Mouse (Mus musculus) kidney, postnatal 14 days (tissue): ENCODE measurements around the gene Dazl.
"Not testable (repeated sequence)": the region's sequence is repeated elsewhere in the genome, so short reads cannot be mapped to it uniquely, and the experiment has no call there.

Source experiments
- DNase-seq: peaks from one replicate; pipeline ENCODE4 v3.0.0; 2022; ENCODE audit warnings: mixed read lengths

Dazl gene

GRCm38 (mm10) chr17:50284845-50285244, 8.6 kb downstream of the Dazl start:
- DNase-seq: no peak

GRCm38 (mm10) chr17:50261615-50262014, 31.8 kb downstream of the Dazl start:
- DNase-seq: not testable (repeated sequence)

GRCm38 (mm10) chr17:50260856-50261255, 32.6 kb downstream of the Dazl start:
- no peak for DNase-seq

DNA sequence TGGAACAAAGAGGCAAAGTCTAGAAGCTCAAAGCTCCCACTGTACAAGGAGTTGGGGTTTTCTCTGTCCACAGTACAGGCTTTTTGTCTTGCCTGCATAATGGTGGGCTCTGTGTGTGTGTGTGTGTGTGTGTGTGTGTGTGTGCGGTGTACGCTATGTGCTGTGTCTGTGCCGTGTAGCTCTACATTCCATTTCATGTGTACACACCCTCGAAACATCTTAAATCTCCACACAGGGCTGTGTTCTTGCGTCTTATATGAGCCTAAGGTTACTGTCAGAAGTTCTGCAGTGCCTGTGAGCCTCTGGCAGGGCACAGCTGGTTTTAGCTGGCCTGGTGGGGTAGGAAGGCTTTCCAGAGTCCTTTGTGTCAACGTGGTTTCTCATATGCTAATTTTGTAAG, 46.8 kb downstream of the Dazl start:
- no peak for DNase-seq

DNA sequence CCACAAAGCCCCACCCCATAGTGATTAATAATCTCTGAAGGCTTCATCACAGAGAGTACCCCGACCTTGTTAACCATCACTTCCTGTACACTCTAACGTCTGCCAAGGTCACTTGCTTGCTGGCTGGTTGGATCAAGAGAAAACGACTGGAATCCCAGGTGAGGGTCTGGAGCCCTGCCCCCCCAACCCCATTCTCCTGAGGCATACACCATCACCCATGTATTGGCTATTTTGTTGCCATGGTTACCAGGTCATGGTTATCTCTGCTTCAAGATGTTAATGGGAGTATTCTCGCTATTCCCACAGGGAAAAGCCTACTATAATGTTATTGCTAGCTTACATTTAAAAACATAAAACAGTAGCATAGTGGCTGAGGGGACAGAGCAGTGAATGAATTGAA, 48.8 kb downstream of the Dazl start:
- DNase-seq: no peak

GRCm38 (mm10) chr17:50243326-50243725, 50.1 kb downstream of the Dazl start:
- no peak for DNase-seq

- DNase-seq: no peak
Observed at GRCm38 (mm10) chr17:50237818-50238610, 55.4 kb downstream of the Dazl start.

- DNase-seq: peak; percentile 83
Observed at GRCm38 (mm10) chr17:50237436-50237709, 56.1 kb downstream of the Dazl start.

DNA sequence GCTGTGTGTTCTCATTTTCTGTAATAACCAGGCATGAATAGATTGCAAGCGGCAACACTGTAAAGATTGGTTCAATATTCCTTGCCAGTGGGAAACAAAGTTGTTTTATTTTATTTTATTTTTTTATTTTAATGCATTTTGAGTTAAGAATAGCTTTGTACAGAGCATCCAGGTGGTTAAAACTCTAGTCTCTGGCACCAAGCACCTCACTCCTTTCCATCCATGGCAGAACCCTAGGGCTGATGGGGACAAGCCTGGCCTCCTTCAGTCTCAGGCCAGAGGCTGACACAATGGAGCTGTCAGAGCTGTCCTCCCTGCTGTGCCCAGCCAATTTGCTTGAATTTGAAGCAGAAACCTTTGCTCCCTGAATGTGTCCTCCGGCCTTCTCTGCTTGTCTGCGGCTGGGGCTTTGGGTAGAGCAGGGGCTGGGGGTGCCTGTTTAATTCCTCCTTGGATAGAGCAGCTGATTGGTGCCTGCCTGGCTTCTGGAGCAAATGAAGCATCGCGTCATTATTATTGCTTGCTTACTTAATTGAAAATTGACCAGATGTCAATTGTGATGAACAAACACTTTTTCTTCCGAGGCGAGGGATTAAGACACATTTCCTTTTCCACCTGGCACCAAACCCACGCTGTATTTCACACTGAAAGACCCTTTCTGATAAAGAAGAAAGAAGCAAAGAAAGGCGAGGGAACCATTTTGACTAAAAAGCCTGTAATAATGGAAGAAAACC, 56.6 kb downstream of the Dazl start:
- DNase-seq: no peak

GRCm38 (mm10) chr17:50235943-50236701, 57.3 kb downstream of the Dazl start:
- DNase-seq: no peak

DNA sequence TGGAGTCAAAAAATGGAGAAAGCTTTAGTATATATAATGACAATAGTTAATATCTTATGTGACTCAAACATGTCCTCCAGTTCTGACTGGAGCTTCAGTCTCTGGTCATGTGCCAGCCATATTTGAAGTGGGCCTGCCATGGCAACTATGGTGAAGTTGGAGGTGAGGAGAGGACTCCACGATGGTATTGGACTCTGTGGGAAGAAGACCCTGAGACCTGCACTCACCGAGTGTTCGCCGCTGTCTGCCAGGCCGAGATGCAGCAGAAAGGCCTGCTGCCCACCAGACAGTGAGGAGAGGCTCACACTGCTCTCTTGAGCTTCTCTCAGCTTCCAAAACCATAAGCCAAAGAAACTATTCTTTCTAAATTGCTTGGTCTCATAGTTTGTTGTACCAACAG, 59.5 kb downstream of the Dazl start:
- DNase-seq: no peak

GRCm38 (mm10) chr17:50232821-50233220, 60.6 kb downstream of the Dazl start:
- no peak for DNase-seq

DNA sequence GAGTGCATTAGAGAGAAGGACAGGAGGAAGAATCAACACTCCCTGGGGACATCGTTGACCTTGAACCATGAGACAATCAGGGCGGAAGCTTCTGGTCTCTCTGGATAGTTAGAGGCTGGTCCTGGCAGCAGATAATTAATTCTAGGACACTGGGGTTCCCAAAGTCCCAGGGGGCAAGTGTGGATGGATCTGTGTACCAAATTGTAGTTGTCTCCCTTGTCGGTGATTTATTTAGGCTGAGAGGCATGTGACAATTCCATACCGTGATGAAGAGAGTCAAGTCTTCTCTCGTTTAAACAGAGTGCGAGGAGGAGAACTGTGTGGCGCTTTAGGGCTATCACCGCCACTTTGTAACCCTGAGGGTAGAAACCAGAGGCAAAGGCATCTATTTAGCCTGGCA, 62.2 kb downstream of the Dazl start:
- DNase-seq: no peak

DNA sequence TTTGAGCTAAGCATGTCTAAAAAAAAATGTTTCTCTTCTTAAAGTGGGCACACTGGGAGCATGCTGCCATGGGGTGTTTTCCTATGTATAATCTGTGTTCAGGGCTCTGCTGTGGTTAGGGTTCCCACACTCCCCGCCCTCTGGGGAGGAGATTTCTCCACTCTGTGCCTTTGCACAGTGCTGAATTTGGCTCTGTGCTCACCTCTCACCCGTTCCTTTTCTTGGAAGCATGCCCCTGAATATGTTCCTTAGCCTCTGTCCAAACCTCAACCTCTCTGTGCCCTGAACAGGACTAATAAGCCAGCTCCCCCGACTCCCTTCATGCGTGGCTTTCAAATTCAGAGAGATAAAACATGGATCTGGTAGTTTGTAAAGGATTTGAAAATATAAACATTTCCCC, 63.9 kb downstream of the Dazl start:
- no peak for DNase-seq
